Mouse (Mus musculus): ENCODE results near the gene H2-T3.
"Not testable (repeated sequence)": the region's sequence is repeated elsewhere in the genome, so short reads cannot be mapped to it uniquely, and the experiment has no call there.

Gene H2-T3

GRCm38 (mm10) chr17:36190169-36190507 is at the start of gene H2-T3:
TSS of gene H2-T3 (minus strand) at chr17:36190287.
- DNase-seq (ENCODE audit: low read depth, low spot score) = no peak

- no peak for DNase-seq (ENCODE audit: low read depth, low spot score)
Measured at GRCm38 (mm10) chr17:36237321-36237921, 47.3 kb upstream of the H2-T3 start.

- DNase-seq (ENCODE audit: low read depth, low spot score) = not testable (repeated sequence)
Measured at GRCm38 (mm10) chr17:36235300-36235699, 45.2 kb upstream of the H2-T3 start.

GRCm38 (mm10) chr17:36233572-36233971 is 43.5 kb upstream of the H2-T3 start:
- DNase-seq (ENCODE audit: low read depth, low spot score) = no peak

GRCm38 (mm10) chr17:36231318-36231717 is 41.2 kb upstream of the H2-T3 start:
- DNase-seq (ENCODE audit: low read depth, low spot score) = peak; percentile 92

GRCm38 (mm10) chr17:36229046-36229445 is 39.0 kb upstream of the H2-T3 start:
- no peak for DNase-seq (ENCODE audit: low read depth, low spot score)

GRCm38 (mm10) chr17:36226921-36227320 is 36.8 kb upstream of the H2-T3 start:
- no peak for DNase-seq (ENCODE audit: low read depth, low spot score)

- no peak for DNase-seq (ENCODE audit: low read depth, low spot score)
Measured at GRCm38 (mm10) chr17:36225231-36225824, 35.2 kb upstream of the H2-T3 start.

GRCm38 (mm10) chr17:36224451-36224850 is 34.4 kb upstream of the H2-T3 start:
- DNase-seq (ENCODE audit: low read depth, low spot score) = no peak

- no peak for DNase-seq (ENCODE audit: low read depth, low spot score)
Measured at GRCm38 (mm10) chr17:36218594-36219155, 28.6 kb upstream of the H2-T3 start.

GRCm38 (mm10) chr17:36215586-36215985 is 25.5 kb upstream of the H2-T3 start:
- DNase-seq (ENCODE audit: low read depth, low spot score) = no peak

GRCm38 (mm10) chr17:36206846-36207245 is 16.8 kb upstream of the H2-T3 start:
- no peak for DNase-seq (ENCODE audit: low read depth, low spot score)

GRCm38 (mm10) chr17:36205862-36206261 is 15.8 kb upstream of the H2-T3 start:
- DNase-seq (ENCODE audit: low read depth, low spot score) = no peak

- no peak for DNase-seq (ENCODE audit: low read depth, low spot score)
Measured at GRCm38 (mm10) chr17:36205456-36205855, 15.4 kb upstream of the H2-T3 start.

- no peak for DNase-seq (ENCODE audit: low read depth, low spot score)
Measured at GRCm38 (mm10) chr17:36201851-36202250, 11.8 kb upstream of the H2-T3 start.

GRCm38 (mm10) chr17:36198317-36198716 is 8.2 kb upstream of the H2-T3 start:
- no peak for DNase-seq (ENCODE audit: low read depth, low spot score)

- DNase-seq (ENCODE audit: low read depth, low spot score) = no peak
Measured at GRCm38 (mm10) chr17:36194471-36194870, 4.4 kb upstream of the H2-T3 start.

- no peak for DNase-seq (ENCODE audit: low read depth, low spot score)
Measured at GRCm38 (mm10) chr17:36193546-36194141, 3.6 kb upstream of the H2-T3 start.

GRCm38 (mm10) chr17:36192371-36192770 is 2.3 kb upstream of the H2-T3 start:
- no peak for DNase-seq (ENCODE audit: low read depth, low spot score)

- no peak for DNase-seq (ENCODE audit: low read depth, low spot score)
Measured at GRCm38 (mm10) chr17:36189491-36190168, 457 bp downstream of the H2-T3 start.

- DNase-seq (ENCODE audit: low read depth, low spot score) = no peak
Measured at GRCm38 (mm10) chr17:36187540-36187939, 2.5 kb downstream of the H2-T3 start.

- no peak for DNase-seq (ENCODE audit: low read depth, low spot score)
Measured at GRCm38 (mm10) chr17:36182212-36182611, 7.9 kb downstream of the H2-T3 start.

Measured in c-Kit-negative CD71-positive TER-119-positive erythroid progenitor cells, embryonic 14.5 days (primary cell).